Mouse (Mus musculus) heart, postnatal 0 days (tissue): ENCODE measurements at regions not wholly inside any gene's neighbourhood (a gene's known extent, or its start where the extent isn't known, plus 50 kb on each side); places are given as distances from the start of the nearest gene placed in this dataset.

Source experiments
- CTCF ChIP-seq: IDR thresholded peaks from 2 replicates; pipeline ENCODE4 v1.5.1; 2016; ENCODE audit warnings: antibody characterized with exemption, control low read depth, low read depth
- EP300 ChIP-seq: IDR thresholded peaks from 2 replicates; pipeline ENCODE4 v1.6.1; 2016; ENCODE audit warnings: antibody characterized with exemption, low read depth

GRCm38 (mm10) chr1:155040939-155041371 is 58.5 kb downstream of the Ier5 start:
- TF ChIP-seq CTCF = no peak
- no peak for TF ChIP-seq EP300
